Mouse (Mus musculus) heart, embryonic 12.5 days (tissue): ENCODE measurements at regions not wholly inside any gene's neighbourhood (a gene's known extent, or its start where the extent isn't known, plus 50 kb on each side); places are given as distances from the start of the nearest gene placed in this dataset.
A peak's percentile ranks its signal among the peaks of the same experiment; 100 is the strongest.

Source experiments
- ATAC-seq: fragments of 200-750 bp; cut with Nextera tagmentation; 2 replicates; pipeline ENCODE4 v1.8.0; 2017; ENCODE audit warnings: moderate TSS enrichment, moderate library complexity; ENCODE audit not compliant: insufficient number of reproducible peaks, low FRiP score
- H3K27ac ChIP-seq: fragments of 300-500 bp; sonication (generic); 2 replicates; pipeline ENCODE4 v1.5.1; 2016; ENCODE audit warnings: mild to moderate bottlenecking, moderate library complexity; ENCODE audit not compliant: poor library complexity, severe bottlenecking
- H3K27me3 ChIP-seq: fragments of 300-500 bp; sonication (generic); replicated peaks from 2 replicates; pipeline ENCODE4 v1.6.1; 2016; ENCODE audit warnings: mild to moderate bottlenecking, moderate library complexity
- H3K36me3 ChIP-seq: fragments of 300-500 bp; sonication (generic); 2 replicates; pipeline ENCODE4 v1.6.1; 2016; ENCODE audit warnings: mild to moderate bottlenecking, moderate library complexity
- H3K4me1 ChIP-seq: fragments of 300-500 bp; sonication (generic); replicated peaks from 2 replicates; pipeline ENCODE4 v1.6.1; 2016; ENCODE audit warnings: mild to moderate bottlenecking
- H3K4me2 ChIP-seq: fragments of 300-500 bp; sonication (generic); 2 replicates; pipeline ENCODE4 v1.6.1; 2016; ENCODE audit warnings: mild to moderate bottlenecking, moderate library complexity
- H3K4me3 ChIP-seq: fragments of 300-500 bp; sonication (generic); 2 replicates; pipeline ENCODE4 v1.5.1; 2016; ENCODE audit warnings: mild to moderate bottlenecking
- H3K9ac ChIP-seq: fragments of 300-500 bp; sonication (generic); 2 replicates; pipeline ENCODE4 v1.6.1; 2016; ENCODE audit warnings: mild to moderate bottlenecking, moderate library complexity
- H3K9me3 ChIP-seq: fragments of 300-500 bp; sonication (generic); replicated peaks from 2 replicates; pipeline ENCODE4 v1.6.1; 2016; ENCODE audit warnings: mild to moderate bottlenecking, moderate library complexity
- WGBS: fragments of 180-500 bp; shearing (Covaris S2); methylation state at CpG from one replicate; pipeline ENCODE4 v1.1.7; 2016; 5-methylcytosine and 5-hydroxymethylcytosine counted together

- Histone ChIP-seq H3K27me3 (no peaks in the 10 kb centered on the region), H3K4me3 (no peak overlapping the region), H3K36me3 (no peaks in the 10 kb centered on the region), H3K4me2 (no peak overlapping the region), H3K9ac (no peak overlapping the region), H3K27ac (no peak overlapping the region), H3K9me3 (no peaks in the 10 kb centered on the region), H3K4me1 (peaks cover 8% of the 10 kb centered on the region)
- no peak for ATAC-seq
- 68% methylated on average over 20 of the region's 20 CpGs for WGBS
These were observed 190.3 kb upstream of the Ipo5 start for GRCm38 (mm10) chr14:120720464-120721445.

GRCm38 (mm10) chr14:120721593-120722461 is 189.2 kb upstream of the Ipo5 start:
- no peak overlapping the region for H3K4me2 ChIP-seq
- ATAC-seq: no peak
- H3K36me3 ChIP-seq: no peaks in the 10 kb centered on the region
- no peak overlapping the region for H3K27ac ChIP-seq
- WGBS: 82% methylated on average over 6 of the region's 6 CpGs
- peaks cover 8% of the 10 kb centered on the region for H3K4me1 ChIP-seq
- H3K4me3 ChIP-seq: no peak overlapping the region
- no peak overlapping the region for H3K9ac ChIP-seq
- no peaks in the 10 kb centered on the region for H3K9me3 ChIP-seq
- no peaks in the 10 kb centered on the region for H3K27me3 ChIP-seq

- no peak overlapping the region for H3K4me2 ChIP-seq
- H3K4me3 ChIP-seq: no peak overlapping the region
- no peaks in the 10 kb centered on the region for H3K9me3 ChIP-seq
- WGBS: 40% methylated on average over 6 of the region's 6 CpGs
- no peak for ATAC-seq
- H3K4me1 ChIP-seq: peaks cover 8% of the 10 kb centered on the region
- no peaks in the 10 kb centered on the region for H3K36me3 ChIP-seq
- H3K9ac ChIP-seq: no peak overlapping the region
- H3K27ac ChIP-seq: no peak overlapping the region
- no peaks in the 10 kb centered on the region for H3K27me3 ChIP-seq
These were observed 188.4 kb upstream of the Ipo5 start for GRCm38 (mm10) chr14:120722546-120723112.

GRCm38 (mm10) chr14:120728107-120728506 is 182.9 kb upstream of the Ipo5 start:
- Histone ChIP-seq H3K27ac (no peak overlapping the region), H3K4me1 (peaks cover 12% of the 10 kb centered on the region; the same call in 1 of the 2 replicates), H3K9me3 (no peaks in the 10 kb centered on the region), H3K27me3 (no peaks in the 10 kb centered on the region), H3K9ac (no peak overlapping the region), H3K4me2 (no peak overlapping the region), H3K36me3 (no peaks in the 10 kb centered on the region), H3K4me3 (no peak overlapping the region)
- 80% methylated on average over 10 of the region's 10 CpGs for WGBS
- no peak for ATAC-seq

- WGBS: 26% methylated on average over 3 of the region's 3 CpGs
- no peak; the same call in 1 of the 2 replicates for ATAC-seq
- no peaks in the 10 kb centered on the region for H3K27me3 ChIP-seq
- no peak overlapping the region for H3K9ac ChIP-seq
- H3K27ac ChIP-seq: no peak overlapping the region
- no peak overlapping the region for H3K4me3 ChIP-seq
- H3K36me3 ChIP-seq: no peaks in the 10 kb centered on the region
- no peaks in the 10 kb centered on the region for H3K9me3 ChIP-seq
- H3K4me1 ChIP-seq: peaks cover 12% of the 10 kb centered on the region; the same call in 1 of the 2 replicates
- H3K4me2 ChIP-seq: no peak overlapping the region
These were observed 180.8 kb upstream of the Ipo5 start for GRCm38 (mm10) chr14:120730226-120730625.

- Histone ChIP-seq H3K27ac (no peak overlapping the region), H3K27me3 (no peaks in the 10 kb centered on the region), H3K9me3 (no peaks in the 10 kb centered on the region), H3K4me1 (peaks cover 12% of the 10 kb centered on the region; the same call in 1 of the 2 replicates), H3K36me3 (no peaks in the 10 kb centered on the region), H3K4me2 (no peak overlapping the region), H3K9ac (no peak overlapping the region), H3K4me3 (no peak overlapping the region)
- 63% methylated on average over 7 of the region's 7 CpGs for WGBS
- ATAC-seq: no peak
These were observed 179.2 kb upstream of the Ipo5 start for GRCm38 (mm10) chr14:120731679-120732281.

GRCm38 (mm10) chr14:120732400-120733138 is 178.5 kb upstream of the Ipo5 start:
- no peak for ATAC-seq

GRCm38 (mm10) chr14:120741492-120742054 is 169.5 kb upstream of the Ipo5 start:
- ATAC-seq: no peak
- H3K36me3 ChIP-seq: no peaks in the 10 kb centered on the region
- WGBS: 72% methylated on average over 5 of the region's 5 CpGs
- 0 out of 2 replicates have a peak, but pooled peaks cover 4% of the 10 kb centered on the region for H3K9me3 ChIP-seq
- H3K4me1 ChIP-seq: no peaks in the 10 kb centered on the region
- H3K27me3 ChIP-seq: no peaks in the 10 kb centered on the region
- no peak overlapping the region for H3K4me2 ChIP-seq
- no peak overlapping the region for H3K27ac ChIP-seq
- no peak overlapping the region for H3K9ac ChIP-seq
- no peak overlapping the region for H3K4me3 ChIP-seq

More at GRCm38 (mm10) chr14:120732400-120733138, 178.5 kb upstream of the Ipo5 start:
- H3K9me3 ChIP-seq: no peaks in the 10 kb centered on the region
- H3K4me2 ChIP-seq: no peak overlapping the region
- H3K27me3 ChIP-seq: no peaks in the 10 kb centered on the region
- WGBS: 67% methylated on average over 15 of the region's 15 CpGs
- no peak overlapping the region for H3K9ac ChIP-seq
- H3K27ac ChIP-seq: no peak overlapping the region
- peaks cover 12% of the 10 kb centered on the region; the same call in 1 of the 2 replicates for H3K4me1 ChIP-seq
- no peak overlapping the region for H3K4me3 ChIP-seq
- no peaks in the 10 kb centered on the region for H3K36me3 ChIP-seq

GRCm38 (mm10) chr14:120754011-120754410 is 157.0 kb upstream of the Ipo5 start:
- H3K9ac ChIP-seq: no peak overlapping the region
- no peak overlapping the region for H3K27ac ChIP-seq
- H3K36me3 ChIP-seq: no peaks in the 10 kb centered on the region
- no peak for ATAC-seq
- WGBS: 60% methylated on average over 1 of the region's 1 CpGs
- H3K4me1 ChIP-seq: 0 out of 2 replicates have a peak, but pooled peaks cover 4% of the 10 kb centered on the region
- no peaks in the 10 kb centered on the region for H3K9me3 ChIP-seq
- H3K4me2 ChIP-seq: no peak overlapping the region
- no peak overlapping the region for H3K4me3 ChIP-seq
- no peaks in the 10 kb centered on the region for H3K27me3 ChIP-seq

GRCm38 (mm10) chr14:120755389-120755788 is 155.6 kb upstream of the Ipo5 start:
- WGBS: 59% methylated on average over 10 of the region's 10 CpGs
- no peak overlapping the region for H3K27ac ChIP-seq
- H3K36me3 ChIP-seq: no peaks in the 10 kb centered on the region
- H3K9ac ChIP-seq: no peak overlapping the region
- H3K4me1 ChIP-seq: 0 out of 2 replicates have a peak, but pooled peaks cover 4% of the 10 kb centered on the region
- ATAC-seq: 0 out of 2 replicates have a peak, but pooled peaks have one; percentile 48
- H3K4me3 ChIP-seq: no peak overlapping the region
- no peak overlapping the region for H3K4me2 ChIP-seq
- H3K9me3 ChIP-seq: no peaks in the 10 kb centered on the region
- no peaks in the 10 kb centered on the region for H3K27me3 ChIP-seq
